Mouse (Mus musculus): ENCODE measurements at regions not wholly inside any gene's neighbourhood (a gene's known extent, or its start where the extent isn't known, plus 50 kb on each side); places are given as distances from the start of the nearest gene placed in this dataset.
"Not testable (repeated sequence)": the region's sequence is repeated elsewhere in the genome, so short reads cannot be mapped to it uniquely, and the experiment has no call there.

DNA sequence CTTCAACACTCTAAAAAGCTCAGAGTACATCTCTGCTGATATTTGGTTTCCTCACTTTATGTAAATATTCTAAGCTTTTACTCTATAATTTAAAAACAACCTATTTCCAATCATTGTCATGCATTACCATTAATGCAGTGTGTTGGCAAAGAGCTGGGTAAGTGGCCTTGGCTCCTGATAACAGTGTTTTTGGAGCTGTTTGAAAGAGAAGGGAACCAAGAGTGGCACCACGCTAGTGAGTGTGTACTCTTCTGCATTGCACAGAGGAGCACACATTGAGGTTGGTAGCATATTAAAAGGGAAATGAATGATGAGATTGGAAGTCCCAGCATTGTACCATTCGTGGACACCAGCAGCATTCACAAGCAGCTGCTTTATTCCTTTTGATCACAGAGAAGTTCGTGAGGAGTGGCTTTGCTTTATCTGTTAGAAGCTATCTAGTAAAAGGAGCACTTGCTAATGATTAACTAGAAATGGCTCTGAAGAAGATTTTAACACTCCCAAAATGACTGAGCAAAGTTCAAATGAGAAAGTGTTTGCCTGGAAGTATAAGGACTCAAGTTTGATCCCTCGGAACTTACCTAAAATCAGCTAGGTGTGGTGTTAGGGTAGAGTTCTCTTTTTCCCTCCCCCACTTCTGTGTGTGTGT is 284.3 kb upstream of the Tbl1xr1 start:
- WGBS = 82% methylated on average over 4 of the region's 4 CpGs
- no peaks in the 10 kb centered on the region for H3K27me3 ChIP-seq (ENCODE audit: control insufficient read depth, insufficient read depth, low read length)
- no peak overlapping the region for H3K4me3 ChIP-seq (replicated peaks; ENCODE audit: insufficient read depth, low read depth, low read length)
- H3K27ac ChIP-seq (ENCODE audit: insufficient read depth, low read length) = no peak overlapping the region
- TF ChIP-seq CTCF (IDR thresholded peaks at IDR 0.05; ENCODE audit: borderline replicate concordance, insufficient read depth, low read depth, low read length) = no peak
- no peaks in the 10 kb centered on the region for H3K4me1 ChIP-seq (ENCODE audit: control insufficient read depth, insufficient read depth, low read length)
- DNase-seq = no peak

- WGBS = 54% methylated on average over 1 of the region's 1 CpGs
- H3K27ac ChIP-seq (ENCODE audit: insufficient read depth, low read length) = no peak overlapping the region
- DNase-seq = no peak
- no peaks in the 10 kb centered on the region for H3K4me1 ChIP-seq (ENCODE audit: control insufficient read depth, insufficient read depth, low read length)
- no peaks in the 10 kb centered on the region for H3K27me3 ChIP-seq (ENCODE audit: control insufficient read depth, insufficient read depth, low read length)
- no peak overlapping the region for H3K4me3 ChIP-seq (replicated peaks; ENCODE audit: insufficient read depth, low read depth, low read length)
- no peak for TF ChIP-seq POLR2A (IDR thresholded peaks at IDR 0.05; ENCODE audit: borderline replicate concordance, insufficient read depth, low read length)
Observed at GRCm38 (mm10) chr3:21798139-21798538, 278.3 kb upstream of the Tbl1xr1 start.

DNA sequence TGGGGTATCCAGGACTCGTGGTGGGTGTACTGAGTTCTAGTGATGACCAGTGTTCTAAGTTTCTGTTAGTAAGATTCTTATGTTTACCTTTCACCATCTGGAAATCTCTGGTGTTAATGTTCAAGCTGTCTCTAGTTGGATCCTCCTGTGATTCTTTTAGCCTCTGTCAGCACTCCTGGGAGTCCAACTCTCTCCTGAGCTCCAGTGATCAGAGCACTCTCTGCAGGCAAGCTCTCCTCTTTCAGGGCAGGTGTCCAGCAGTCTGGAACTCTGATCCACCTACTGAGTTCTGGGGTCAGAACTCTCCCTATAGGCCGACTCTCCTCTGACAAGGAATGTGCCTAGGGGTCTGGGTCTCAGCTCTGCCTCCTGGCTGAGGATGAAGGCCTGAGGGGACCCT is 272.6 kb upstream of the Tbl1xr1 start:
- WGBS = 86% methylated on average over 2 of the region's 2 CpGs
- not testable (repeated sequence) for DNase-seq; H3K27me3 ChIP-seq (ENCODE audit: control insufficient read depth, insufficient read depth, low read length); H3K4me3 ChIP-seq (replicated peaks; ENCODE audit: insufficient read depth, low read depth, low read length); H3K27ac ChIP-seq (ENCODE audit: insufficient read depth, low read length); H3K4me1 ChIP-seq (ENCODE audit: control insufficient read depth, insufficient read depth, low read length)

DNA sequence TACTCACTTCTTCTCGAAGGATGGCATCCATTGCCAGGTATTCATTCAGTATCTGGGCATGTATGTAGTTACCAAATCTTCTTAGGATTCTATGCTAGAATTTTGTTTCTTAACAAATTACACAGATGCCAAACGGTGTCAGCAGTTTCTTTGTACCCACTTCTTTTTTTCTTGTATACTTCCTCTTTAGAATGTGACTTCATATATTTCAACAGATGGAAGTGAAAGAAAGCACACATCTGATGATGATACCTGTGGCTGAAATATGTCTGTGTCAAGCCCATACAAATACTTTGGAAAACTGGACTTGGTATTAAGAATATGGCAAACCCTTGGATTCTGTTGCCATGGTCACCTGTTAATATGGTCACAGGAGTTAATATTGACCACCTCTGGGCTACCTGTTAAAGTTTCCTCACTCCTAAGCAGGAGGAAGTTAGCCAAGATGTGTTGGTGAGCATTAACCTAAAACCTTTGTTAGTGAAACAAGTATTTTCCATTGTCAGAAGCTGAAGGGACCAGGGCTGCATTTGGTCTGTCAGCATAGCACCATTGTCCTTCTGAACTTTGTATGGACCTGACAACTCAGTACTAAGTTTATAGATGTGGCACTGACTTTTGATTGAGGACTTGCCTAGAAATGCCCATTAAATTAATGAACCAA is 269.8 kb upstream of the Tbl1xr1 start:
- H3K27ac ChIP-seq (ENCODE audit: insufficient read depth, low read length) = no peak overlapping the region
- no peaks in the 10 kb centered on the region for H3K27me3 ChIP-seq (ENCODE audit: control insufficient read depth, insufficient read depth, low read length)
- no peak for TF ChIP-seq CTCF (IDR thresholded peaks at IDR 0.05; ENCODE audit: borderline replicate concordance, insufficient read depth, low read depth, low read length)
- TF ChIP-seq POLR2A (IDR thresholded peaks at IDR 0.05; ENCODE audit: borderline replicate concordance, insufficient read depth, low read length) = no peak
- no peak overlapping the region for H3K4me3 ChIP-seq (replicated peaks; ENCODE audit: insufficient read depth, low read depth, low read length)
- no peak for DNase-seq
- no peaks in the 10 kb centered on the region for H3K4me1 ChIP-seq (ENCODE audit: control insufficient read depth, insufficient read depth, low read length)
- WGBS = 88% methylated on average over 2 of the region's 2 CpGs

- Histone ChIP-seq H3K4me1 (ENCODE audit: control insufficient read depth, insufficient read depth, low read length) (no peaks in the 10 kb centered on the region), H3K4me3 (replicated peaks; ENCODE audit: insufficient read depth, low read depth, low read length) (no peak overlapping the region), H3K27ac (ENCODE audit: insufficient read depth, low read length) (no peak overlapping the region), H3K27me3 (ENCODE audit: control insufficient read depth, insufficient read depth, low read length) (no peaks in the 10 kb centered on the region)
- 67% methylated on average over 2 of the region's 2 CpGs for WGBS
- TF ChIP-seq CTCF (IDR thresholded peaks at IDR 0.05; ENCODE audit: borderline replicate concordance, insufficient read depth, low read depth, low read length) (no peak), POLR2A (IDR thresholded peaks at IDR 0.05; ENCODE audit: borderline replicate concordance, insufficient read depth, low read length) (no peak)
- DNase-seq = no peak
Observed at GRCm38 (mm10) chr3:21808539-21808938, 267.9 kb upstream of the Tbl1xr1 start.

GRCm38 (mm10) chr3:21809769-21810470 is 266.5 kb upstream of the Tbl1xr1 start:
- WGBS = 36% methylated on average over 2 of the region's 2 CpGs
- H3K27me3 ChIP-seq (ENCODE audit: control insufficient read depth, insufficient read depth, low read length) = no peaks in the 10 kb centered on the region
- DNase-seq = no peak
- TF ChIP-seq POLR2A (IDR thresholded peaks at IDR 0.05; ENCODE audit: borderline replicate concordance, insufficient read depth, low read length) (no peak), CTCF (IDR thresholded peaks at IDR 0.05; ENCODE audit: borderline replicate concordance, insufficient read depth, low read depth, low read length) (no peak)
- H3K4me3 ChIP-seq (replicated peaks; ENCODE audit: insufficient read depth, low read depth, low read length) = no peak overlapping the region
- no peaks in the 10 kb centered on the region for H3K4me1 ChIP-seq (ENCODE audit: control insufficient read depth, insufficient read depth, low read length)
- H3K27ac ChIP-seq (ENCODE audit: insufficient read depth, low read length) = no peak overlapping the region

GRCm38 (mm10) chr3:21813401-21813800 is 263.1 kb upstream of the Tbl1xr1 start:
- Histone ChIP-seq H3K4me1 (ENCODE audit: control insufficient read depth, insufficient read depth, low read length) (no peaks in the 10 kb centered on the region), H3K4me3 (replicated peaks; ENCODE audit: insufficient read depth, low read depth, low read length) (no peak overlapping the region), H3K27me3 (ENCODE audit: control insufficient read depth, insufficient read depth, low read length) (no peaks in the 10 kb centered on the region), H3K27ac (ENCODE audit: insufficient read depth, low read length) (no peak overlapping the region)
- no peak for DNase-seq
- TF ChIP-seq POLR2A (IDR thresholded peaks at IDR 0.05; ENCODE audit: borderline replicate concordance, insufficient read depth, low read length) = no peak
- 90% methylated on average over 1 of the region's 1 CpGs for WGBS
